Mouse (Mus musculus) erythroblast, embryonic 14.5 days (primary cell): ENCODE measurements around the gene Hsp90aa1. TPM values are rescaled to one million over a fixed set of nuclear protein-coding genes. Genes with fewer than 3 reads are reported as not detected.
"Not testable (repeated sequence)": the region's sequence is repeated elsewhere in the genome, so short reads cannot be mapped to it uniquely, and the experiment has no call there.

Experiments
- H3K27me3 ChIP-seq: 2 replicates; pipeline ENCODE4 v1.6.1; 2012; ENCODE audit warnings: inconsistent platforms; ENCODE audit not compliant: control insufficient read depth
- H3K36me3 ChIP-seq: 2 replicates; pipeline ENCODE4 v1.6.1; 2012; ENCODE audit warnings: mild to moderate bottlenecking, inconsistent platforms; ENCODE audit not compliant: control insufficient read depth
- H3K4me1 ChIP-seq: 2 replicates; pipeline ENCODE4 v1.6.1; 2012; ENCODE audit warnings: inconsistent platforms; ENCODE audit not compliant: control insufficient read depth
- H3K4me3 ChIP-seq: replicated peaks from 2 replicates; pipeline ENCODE3; 2012; ENCODE audit warnings: moderate library complexity, mild to moderate bottlenecking, inconsistent platforms
- H3K9me3 ChIP-seq: 2 replicates; pipeline ENCODE4 v1.6.1; 2012; ENCODE audit warnings: low read length, inconsistent platforms, mixed read lengths; ENCODE audit not compliant: control insufficient read depth
- GATA1 ChIP-seq: IDR thresholded peaks from 2 replicates; pipeline ENCODE4 v1.6.1; 2012; ENCODE audit warnings: low read length, inconsistent platforms, mixed read lengths
- TAL1 ChIP-seq: IDR thresholded peaks from 3 replicates; pipeline ENCODE4 v1.6.1; 2012; ENCODE audit warnings: low read length, inconsistent platforms, mixed read lengths
- polyA plus RNA-seq: library from polyadenylated mRNA; stranded (reverse); fragments of >175 nt; gene quantifications from 2 replicates; pipeline ENCODE4 v1.2.3, GENCODE M21; 2012

The Hsp90aa1 gene
- polyA plus RNA-seq, 1 experiment, result 20.5 TPM

DNA sequence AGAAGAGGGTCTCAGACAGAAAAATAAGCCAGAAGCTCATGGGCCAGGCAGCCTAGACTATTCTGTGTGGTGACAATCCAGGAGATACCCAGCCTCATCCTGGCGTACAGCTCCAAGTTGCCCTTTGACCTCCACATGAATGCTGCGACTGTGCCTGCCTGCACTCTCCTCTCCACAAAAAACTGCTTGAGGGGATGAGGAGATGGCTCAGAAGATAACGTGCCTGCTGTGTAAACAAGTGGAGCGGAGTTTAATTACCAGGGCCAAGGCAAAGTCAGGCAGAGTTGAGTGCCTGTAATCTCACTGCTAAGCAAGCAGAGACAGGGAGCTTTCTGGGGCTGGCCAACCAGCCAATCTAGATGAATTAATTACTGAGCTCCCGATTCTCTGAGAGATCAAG lies 13.5 kb upstream of the Hsp90aa1 start:
- TF ChIP-seq TAL1, result no peak
- H3K27me3 ChIP-seq, result peaks cover 34% of the 10 kb centered on the region
- no peak overlapping the region for H3K4me3 ChIP-seq
- H3K4me1 ChIP-seq, result no peaks in the 10 kb centered on the region
- H3K9me3 ChIP-seq, result peaks cover 5% of the 10 kb centered on the region
- H3K36me3 ChIP-seq, result no peaks in the 10 kb centered on the region

DNA sequence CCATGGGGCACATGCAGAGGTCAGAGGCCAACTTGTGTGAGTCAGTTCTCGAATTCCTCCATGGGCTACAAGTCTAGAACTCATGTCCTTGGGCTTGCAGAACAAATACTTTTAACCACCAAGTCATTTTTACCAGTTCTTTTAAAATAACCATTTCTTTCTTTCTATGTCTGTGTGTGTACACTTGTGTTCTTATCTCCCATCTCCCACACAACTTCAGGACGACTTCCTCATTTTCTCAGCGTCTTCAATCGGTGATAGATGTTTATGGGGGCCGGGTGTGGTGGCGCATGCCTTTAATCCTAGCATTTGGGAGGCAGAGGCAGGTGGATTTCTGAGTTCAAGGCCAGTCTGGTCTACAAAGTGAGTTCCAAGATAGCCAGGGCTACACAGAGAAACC lies 11.7 kb upstream of the Hsp90aa1 start:
- Histone ChIP-seq H3K9me3 (peaks cover 5% of the 10 kb centered on the region), H3K4me1 (no peaks in the 10 kb centered on the region), H3K4me3 (no peak overlapping the region), H3K36me3 (no peaks in the 10 kb centered on the region), H3K27me3 (peaks cover 22% of the 10 kb centered on the region)
- TF ChIP-seq TAL1 (no peak), GATA1 (no peak)

DNA sequence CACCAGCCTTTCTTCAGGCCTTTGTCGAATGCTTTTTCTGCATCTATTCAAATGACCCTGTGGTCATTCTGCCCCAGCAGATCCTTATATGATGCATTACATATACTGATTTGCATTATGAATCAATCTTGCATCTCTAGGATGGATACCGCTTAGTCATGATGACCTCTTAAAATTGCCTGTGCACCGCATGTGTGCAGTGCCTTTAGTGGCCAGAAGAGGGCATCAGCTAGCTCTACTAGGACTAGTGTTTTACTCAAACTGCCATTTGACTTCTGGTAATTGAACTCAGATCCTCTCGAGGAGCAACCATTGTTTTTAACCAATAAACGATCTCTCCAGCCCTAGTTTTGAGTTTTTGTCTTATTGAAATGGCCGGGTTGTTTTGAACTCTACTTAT lies 11.3 kb upstream of the Hsp90aa1 start:
- Histone ChIP-seq H3K4me1 (no peaks in the 10 kb centered on the region), H3K9me3 (peaks cover 5% of the 10 kb centered on the region), H3K36me3 (no peaks in the 10 kb centered on the region), H3K27me3 (peaks cover 17% of the 10 kb centered on the region), H3K4me3 (no peak overlapping the region)
- no peak for TF ChIP-seq TAL1

DNA sequence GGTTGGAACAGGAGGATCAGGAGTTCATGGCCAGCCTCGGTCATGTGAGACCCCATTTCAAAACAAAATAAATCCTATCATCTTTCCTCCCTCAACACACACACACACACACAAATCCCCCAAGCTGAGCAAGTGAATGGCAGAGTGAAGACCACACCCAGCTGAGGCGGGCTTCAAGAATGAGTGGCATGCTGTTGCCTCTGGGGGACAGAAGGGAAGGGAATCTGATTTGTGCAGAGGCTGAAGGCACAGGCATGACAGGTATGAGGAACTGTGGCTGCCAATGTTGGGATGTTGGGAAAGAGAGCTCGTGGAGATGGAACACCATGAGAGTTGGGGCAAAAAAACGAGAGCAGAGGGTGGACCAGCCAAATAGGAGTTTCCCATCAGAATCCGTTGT lies 8.7 kb upstream of the Hsp90aa1 start:
- Histone ChIP-seq H3K4me1 (peaks cover 15% of the 10 kb centered on the region), H3K4me3 (no peak overlapping the region), H3K36me3 (no peaks in the 10 kb centered on the region), H3K9me3 (peaks cover 5% of the 10 kb centered on the region), H3K27me3 (peaks cover 5% of the 10 kb centered on the region; the same call in 1 of the 2 replicates)
- TF ChIP-seq GATA1 (no peak), TAL1 (no peak)

DNA sequence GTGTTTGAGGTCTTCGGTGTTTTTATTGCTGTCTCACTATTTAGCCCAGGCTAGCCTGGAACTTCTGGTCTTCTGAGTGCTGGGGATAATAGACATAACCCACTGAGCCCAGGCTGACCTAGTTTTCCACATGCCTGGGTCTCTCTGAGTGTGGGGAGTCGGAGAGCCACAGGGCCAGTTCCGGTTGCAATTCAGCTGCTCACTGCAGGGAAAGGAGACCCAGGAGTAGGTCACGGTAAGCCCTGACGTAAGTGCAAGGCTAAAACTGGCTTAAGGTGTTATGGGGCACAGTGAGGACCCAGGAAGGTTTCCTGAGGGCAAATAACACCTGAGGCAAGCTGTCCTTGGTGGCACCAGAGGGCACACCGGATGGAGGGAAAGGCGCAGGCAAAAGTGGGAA lies 4.9 kb upstream of the Hsp90aa1 start:
- TF ChIP-seq GATA1, result no peak
- no peak for TF ChIP-seq TAL1

DNA sequence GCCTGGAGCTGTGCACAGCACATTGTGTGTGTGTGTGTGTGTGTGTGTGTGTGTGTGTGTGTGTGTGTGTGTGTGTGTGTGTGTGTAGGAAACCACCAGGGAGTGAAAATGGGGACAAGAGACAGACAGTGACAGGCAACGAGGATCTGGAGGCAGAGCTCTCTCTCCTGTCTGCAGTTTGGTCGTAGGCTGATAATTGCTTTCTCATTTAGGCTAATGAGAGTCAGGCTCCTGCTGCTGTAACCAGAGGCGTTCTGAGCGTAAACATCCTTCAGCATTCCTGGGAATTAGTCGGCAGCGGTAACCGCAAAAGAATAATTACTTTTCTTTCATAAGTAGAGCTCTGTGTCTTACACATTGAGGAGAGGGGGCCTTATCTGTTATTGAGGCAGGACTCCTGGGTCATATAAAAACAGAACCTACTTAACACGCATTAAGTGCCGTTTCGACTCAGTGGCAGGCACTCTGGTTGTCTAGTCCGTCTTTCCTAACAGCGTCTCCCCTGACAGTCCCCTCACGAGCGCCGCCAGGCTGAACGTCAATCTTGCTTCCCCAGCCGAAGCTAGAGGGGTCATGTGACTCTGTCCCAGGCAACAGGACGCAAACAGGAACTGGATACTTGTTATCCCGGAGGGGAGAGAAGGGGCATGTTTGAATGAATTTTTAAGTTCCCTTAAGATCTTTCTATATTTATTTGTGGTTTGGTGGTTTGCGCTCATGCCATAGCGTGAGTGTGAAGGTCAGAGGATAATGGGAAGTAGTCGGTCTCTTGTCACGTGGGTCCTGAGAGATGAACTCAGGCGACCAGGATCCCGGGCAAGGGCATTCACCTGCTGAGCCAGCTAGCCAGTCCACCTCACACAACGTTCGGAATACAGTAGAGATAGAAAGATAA lies 4.1 kb upstream of the Hsp90aa1 start:
- H3K4me1 ChIP-seq, result peaks cover 34% of the 10 kb centered on the region
- peak overlapping the region; percentile 65 for H3K4me3 ChIP-seq
- H3K27me3 ChIP-seq, result peaks cover 5% of the 10 kb centered on the region; the same call in 1 of the 2 replicates
- H3K36me3 ChIP-seq, result no peaks in the 10 kb centered on the region
- TF ChIP-seq TAL1 (no peak), GATA1 (no peak; the same call in 1 of the 2 replicates)
- H3K9me3 ChIP-seq, result no peaks in the 10 kb centered on the region

More for the DNA sequence above, 4.9 kb upstream of the Hsp90aa1 start:
- H3K36me3 ChIP-seq, result no peaks in the 10 kb centered on the region
- no peak overlapping the region for H3K4me3 ChIP-seq
- H3K9me3 ChIP-seq, result no peaks in the 10 kb centered on the region
- H3K27me3 ChIP-seq, result peaks cover 5% of the 10 kb centered on the region; the same call in 1 of the 2 replicates
- peaks cover 25% of the 10 kb centered on the region for H3K4me1 ChIP-seq

DNA sequence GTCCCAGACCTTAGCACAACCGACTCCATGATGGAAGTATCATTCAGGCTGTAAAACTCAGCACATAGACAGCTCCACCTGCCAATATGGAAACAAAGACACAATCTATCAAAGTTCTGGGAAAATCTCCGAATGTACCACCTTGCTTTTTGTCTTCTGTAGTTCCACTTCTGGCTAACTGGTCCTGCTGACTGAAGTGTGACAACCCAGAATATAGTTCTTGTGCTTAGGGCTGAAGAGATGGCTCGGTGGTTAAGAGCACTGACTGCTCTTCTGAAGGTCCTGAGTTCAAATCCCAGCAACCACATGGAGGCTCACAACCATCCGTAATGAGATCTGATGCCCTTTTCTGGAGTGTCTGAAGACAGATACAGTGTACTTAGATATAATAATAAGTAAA lies 2.9 kb upstream of the Hsp90aa1 start:
- not testable (repeated sequence) for H3K4me3 ChIP-seq, H3K27me3 ChIP-seq, H3K9me3 ChIP-seq, H3K36me3 ChIP-seq
- peaks cover 46% of the 10 kb centered on the region for H3K4me1 ChIP-seq

DNA sequence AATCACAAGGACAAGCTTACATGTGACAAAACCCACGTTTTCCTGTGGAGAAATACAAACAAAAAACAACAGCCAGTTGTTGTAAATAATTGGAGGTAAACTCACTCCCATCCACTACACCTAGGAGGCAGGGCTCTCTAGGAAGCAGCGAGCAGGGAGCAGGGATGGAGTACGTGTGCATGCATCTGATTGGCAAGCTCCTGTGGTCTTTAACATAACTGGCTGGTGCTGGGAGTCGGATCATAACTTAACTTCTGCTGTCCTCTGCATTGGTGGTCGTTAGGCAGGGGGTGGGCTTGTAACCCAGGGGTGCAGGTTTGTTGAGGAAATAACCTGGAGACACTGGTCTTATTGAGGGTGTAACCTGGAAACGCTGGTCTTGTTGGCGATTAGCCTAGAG lies 1.2 kb upstream of the Hsp90aa1 start:
- Histone ChIP-seq H3K4me1 (peaks cover 63% of the 10 kb centered on the region), H3K4me3 (no peak overlapping the region), H3K9me3 (no peaks in the 10 kb centered on the region), H3K27me3 (no peaks in the 10 kb centered on the region), H3K36me3 (no peaks in the 10 kb centered on the region)
- TF ChIP-seq TAL1 (no peak), GATA1 (no peak)

DNA sequence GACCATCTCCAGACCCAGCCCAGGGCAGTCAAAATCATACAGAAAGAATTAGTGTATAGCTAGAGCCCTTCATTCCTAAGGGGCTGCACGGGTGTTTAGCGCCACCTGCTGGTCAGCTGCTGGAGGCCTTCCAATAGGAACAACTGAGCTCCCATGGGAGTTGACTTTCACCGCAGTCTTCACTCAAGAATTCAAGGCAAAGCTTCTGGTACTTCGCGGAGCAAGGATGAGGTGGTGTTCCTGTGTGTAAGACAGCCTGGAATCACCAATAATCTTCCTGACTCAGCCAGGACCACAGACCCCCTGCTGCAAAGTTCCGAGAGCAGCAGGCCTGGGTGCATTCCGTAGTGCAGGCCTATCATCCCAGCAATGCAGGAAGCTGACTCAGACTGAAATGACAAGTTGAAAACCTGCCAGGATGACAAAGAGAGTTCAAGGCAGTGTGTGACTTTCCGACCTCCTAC lies 512 bp upstream of the Hsp90aa1 start:
- H3K4me1 ChIP-seq, result peaks cover 69% of the 10 kb centered on the region
- H3K27me3 ChIP-seq, result no peaks in the 10 kb centered on the region
- H3K36me3 ChIP-seq, result no peaks in the 10 kb centered on the region
- no peak for TF ChIP-seq GATA1
- TF ChIP-seq TAL1, result no peak
- H3K9me3 ChIP-seq, result no peaks in the 10 kb centered on the region
- no peak overlapping the region for H3K4me3 ChIP-seq

DNA sequence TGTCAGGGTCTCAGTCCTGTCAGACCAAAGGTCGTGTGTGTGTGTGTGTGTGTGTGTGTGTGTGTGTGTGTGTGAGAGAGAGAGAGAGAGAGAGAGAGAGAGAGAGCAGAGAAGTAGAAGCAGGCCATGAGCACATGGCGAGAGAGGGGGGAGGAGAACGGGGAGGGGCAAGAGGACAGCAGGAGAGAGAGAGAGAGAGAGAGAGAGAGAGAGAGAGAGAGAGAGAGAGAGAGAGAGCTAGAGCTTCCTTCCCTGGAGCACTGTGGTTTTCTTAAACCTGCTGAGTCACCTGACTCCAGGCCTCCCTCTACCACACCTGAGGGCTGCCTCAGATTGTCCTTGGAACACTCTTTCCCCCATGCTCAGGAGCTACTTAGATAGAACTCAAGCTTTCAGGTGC lies 1.2 kb downstream of the Hsp90aa1 start:
- not testable (repeated sequence) for H3K27me3 ChIP-seq, H3K36me3 ChIP-seq, H3K4me3 ChIP-seq, H3K9me3 ChIP-seq
- H3K4me1 ChIP-seq, result peaks cover 71% of the 10 kb centered on the region
